Mouse (Mus musculus) stomach, postnatal 0 days (tissue): ENCODE measurements around the gene Zmat3.

ENCODE experiments used
- CTCF ChIP-seq: IDR thresholded peaks from 2 replicates; pipeline ENCODE4 v1.5.1; 2016; ENCODE audit warnings: antibody characterized with exemption, low read depth, mild to moderate bottlenecking, moderate library complexity
- EP300 ChIP-seq: optimal IDR thresholded peaks from 2 replicates; pipeline ENCODE3; 2016; ENCODE audit warnings: antibody characterized with exemption

DNA sequence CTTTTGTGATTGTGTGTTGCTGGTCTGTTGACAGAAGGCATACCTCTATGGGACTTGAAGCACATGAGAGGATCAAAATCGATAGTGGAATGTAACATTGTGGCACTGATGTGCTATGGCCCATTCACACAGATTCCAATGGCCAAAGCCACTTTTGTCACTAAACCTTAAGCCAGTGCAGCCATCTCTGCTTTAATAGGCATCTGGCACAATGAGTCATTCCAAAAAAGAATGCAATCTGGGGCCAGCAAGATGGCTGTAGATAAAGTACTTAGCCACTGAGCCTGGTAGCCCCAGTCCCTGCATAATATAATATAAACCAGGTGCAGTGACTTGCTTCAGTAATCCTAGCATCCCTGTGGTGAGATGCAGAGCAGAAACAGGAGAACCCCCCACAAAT is 1.7 kb upstream of the Zmat3 start:
- no peak for TF ChIP-seq CTCF
- TF ChIP-seq EP300 = no peak
